Mouse (Mus musculus): Measurements from ENCODE around the gene Slc22a1.

Slc22a1 gene

DNA sequence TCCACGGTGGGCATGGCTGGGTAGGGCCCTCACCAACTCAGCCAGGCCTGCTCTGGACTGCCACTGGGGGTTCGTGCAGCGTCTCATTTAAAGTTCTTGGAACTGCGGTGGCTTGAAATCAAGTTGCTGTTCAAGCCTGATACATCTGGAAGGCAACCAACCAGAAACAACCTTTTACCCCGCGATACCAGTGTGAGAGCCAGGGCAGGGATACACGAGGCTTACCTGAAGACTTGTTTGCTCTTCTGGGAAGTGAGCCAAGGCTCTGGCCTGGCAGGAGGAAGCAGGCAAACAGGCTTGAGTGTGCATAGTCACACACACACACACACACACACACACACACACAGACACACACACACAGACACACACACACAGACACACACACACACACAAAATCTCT is at the start of gene Slc22a1:
Gene Slc22a1, minus strand, starts transcription at position 184 of the 400 bp plus-strand sequence.
- DNase-seq (ENCODE audit: low spot score), result no peak

DNA sequence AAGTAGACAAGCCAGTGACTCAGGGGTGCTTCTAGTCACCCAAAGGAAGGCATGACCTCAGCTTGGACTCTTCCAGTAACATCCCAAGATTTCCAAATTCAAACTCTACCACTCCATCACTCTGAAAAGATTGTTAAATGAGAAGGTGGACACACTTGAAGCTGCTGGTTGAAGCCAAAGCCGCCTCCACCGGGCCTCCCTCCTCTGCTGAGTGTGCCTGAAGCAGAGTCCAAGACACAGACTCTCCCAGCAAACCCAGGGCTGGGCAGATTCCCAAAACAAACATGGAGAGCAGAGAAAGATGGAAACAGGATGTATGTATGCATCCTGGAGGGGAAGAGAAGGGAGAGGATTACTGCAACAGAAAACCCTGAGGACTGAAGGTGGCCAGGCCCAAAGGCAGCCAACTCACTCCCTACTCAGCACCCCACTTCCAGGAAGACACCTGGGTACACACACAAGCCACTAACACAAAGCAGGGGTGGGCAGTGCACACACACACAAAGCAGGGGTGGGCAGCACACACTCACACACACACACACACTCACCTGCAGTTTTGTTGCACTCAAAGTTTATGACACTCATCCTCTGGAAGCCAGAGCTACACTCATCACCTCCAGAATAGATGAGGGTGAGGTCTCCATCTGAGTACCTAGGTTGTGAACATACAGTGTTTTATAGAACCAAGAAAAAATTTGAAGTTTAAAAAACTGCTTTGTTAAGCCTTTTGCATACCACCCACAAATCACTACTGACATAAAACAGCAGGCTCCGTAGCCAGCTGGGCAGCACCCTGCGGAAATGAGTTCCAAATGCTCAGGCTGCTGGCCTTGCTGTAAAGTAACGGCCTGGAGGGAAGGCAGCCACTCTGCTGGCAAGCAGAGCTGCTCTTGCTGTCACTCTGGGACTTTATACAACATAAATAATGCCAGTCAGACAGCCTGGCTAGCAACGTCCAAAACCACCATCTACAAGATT is 49.4 kb upstream of the Slc22a1 start:
- no peak for DNase-seq (ENCODE audit: low spot score)

DNA sequence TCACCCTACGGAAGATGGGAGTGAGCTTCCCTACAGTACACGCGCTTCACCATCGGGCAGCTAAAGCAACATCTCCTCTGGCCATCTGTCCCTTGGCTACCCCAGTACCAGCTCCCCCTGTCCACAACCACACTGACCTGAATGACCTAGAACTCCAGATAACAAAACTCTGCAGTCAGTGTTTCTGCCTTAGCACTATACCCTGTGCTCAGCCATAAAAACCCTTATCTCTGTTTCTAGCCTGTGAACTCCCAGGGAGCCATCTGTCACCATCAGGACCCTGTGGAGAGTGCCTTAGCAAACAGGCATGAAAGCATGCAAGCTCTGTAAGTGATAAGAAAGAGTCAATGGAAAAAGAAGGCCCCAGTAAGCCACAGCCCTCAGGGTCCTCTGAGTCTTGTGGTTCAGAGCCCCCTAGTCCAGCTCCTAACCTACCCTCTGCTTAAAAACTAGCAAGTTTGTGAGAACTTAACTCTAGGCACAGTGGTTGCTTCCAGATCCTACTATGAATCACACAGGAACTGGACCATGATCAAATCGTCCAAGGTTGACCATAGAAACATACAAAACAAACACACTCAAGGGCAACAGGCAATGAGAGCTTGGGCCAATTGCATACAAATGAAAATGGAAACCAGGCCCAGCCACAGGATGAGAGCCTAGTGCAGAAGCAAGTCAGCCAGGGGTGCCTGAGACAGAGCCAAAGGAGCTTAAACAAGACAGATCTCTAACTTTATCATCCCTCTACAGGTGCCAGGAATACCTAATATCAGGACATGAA is 48.5 kb upstream of the Slc22a1 start:
- no peak for DNase-seq (ENCODE audit: low spot score)

DNA sequence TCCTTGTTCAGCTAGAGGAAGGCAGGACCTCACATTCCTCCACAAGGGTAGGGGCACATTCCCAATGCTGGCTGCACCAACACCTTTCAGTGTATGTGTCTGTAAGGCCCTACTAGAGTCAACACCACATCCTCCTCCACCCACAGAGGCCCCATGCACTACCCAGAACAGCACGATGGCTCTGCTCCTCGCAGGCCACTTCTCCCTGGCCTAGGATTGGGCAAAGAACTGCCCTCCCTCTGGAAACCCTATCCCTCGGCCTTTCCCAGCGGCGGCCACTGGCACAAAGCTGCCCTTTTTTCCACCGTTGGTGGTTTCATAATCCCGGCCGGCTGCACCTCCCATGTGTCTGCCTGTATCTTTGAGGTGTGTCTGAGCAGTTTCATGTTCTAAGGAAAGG is 47.0 kb upstream of the Slc22a1 start:
- no peak for DNase-seq (ENCODE audit: low spot score)

DNA sequence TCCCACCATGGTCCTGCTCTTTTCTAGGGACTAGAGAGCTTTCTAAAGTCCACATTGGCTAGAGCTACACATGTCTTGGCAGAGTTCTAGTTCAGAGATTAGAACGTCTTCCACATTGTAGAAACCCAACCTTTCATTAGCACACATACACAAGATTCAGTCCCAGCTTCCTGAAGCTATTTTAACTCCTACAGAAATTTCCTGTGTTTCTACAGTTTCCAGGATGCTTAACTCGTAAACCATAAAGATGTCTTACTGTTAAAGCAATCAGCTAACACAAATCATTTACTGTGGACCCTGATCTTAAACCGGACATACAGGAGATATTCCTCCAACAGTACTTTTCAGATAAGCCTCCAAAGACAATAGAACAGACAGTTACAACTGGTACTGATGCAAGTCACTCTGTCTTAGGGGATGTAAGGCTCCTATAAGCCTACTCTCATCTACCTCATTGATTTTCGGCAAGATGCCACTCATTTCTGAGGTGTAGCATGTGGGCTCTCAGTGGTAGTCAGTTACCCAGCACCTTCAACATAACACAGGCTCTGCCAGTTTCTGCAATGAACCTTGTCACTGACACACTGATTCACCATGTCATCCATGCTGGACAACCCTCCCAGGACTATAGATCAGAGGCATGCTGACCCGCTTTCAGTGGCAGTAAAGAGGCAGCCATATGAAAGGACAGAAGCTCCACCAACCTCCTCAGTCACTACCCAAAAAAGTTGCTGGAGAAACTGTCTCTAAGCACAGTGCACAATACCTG is 45.7 kb upstream of the Slc22a1 start:
- no peak for DNase-seq (ENCODE audit: low spot score)

DNA sequence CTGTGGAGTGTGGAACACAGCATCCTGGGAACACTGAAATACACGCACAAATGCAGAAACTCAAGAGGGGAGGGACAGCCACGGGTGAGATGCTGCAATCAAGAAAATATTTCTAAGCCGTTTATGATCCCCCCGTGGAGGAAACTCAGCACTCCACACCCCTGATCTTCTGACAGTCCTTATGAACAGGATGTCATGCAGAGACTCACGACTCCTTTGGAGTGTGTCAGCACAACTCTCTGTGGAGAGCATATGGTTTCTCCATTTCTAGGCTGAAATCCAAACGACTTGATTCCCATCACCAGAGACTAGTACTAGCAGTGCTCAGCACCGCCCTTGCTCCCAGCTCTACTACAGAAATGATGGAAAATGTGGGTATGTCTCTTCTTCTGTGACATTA is 42.6 kb upstream of the Slc22a1 start:
- no peak for DNase-seq (ENCODE audit: low spot score)

DNA sequence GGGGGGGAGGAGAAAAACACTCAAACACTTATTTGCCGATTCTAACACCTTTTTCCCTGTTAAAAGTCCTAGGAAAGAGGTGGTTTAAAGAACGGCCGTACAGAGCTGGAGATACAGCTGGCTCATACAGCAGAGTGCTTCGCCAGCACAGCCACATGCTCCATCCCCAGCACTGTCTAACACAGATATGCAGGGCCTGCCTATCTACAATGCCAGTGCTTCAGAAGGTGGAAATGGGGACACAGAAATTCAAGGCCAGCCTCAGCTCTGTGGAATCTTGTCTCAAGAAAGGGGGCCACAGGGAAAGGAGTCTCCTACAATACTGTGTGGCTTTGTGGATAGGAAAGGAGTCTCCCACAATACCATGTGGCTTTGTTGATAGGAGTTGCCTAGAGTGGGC is 41.8 kb upstream of the Slc22a1 start:
- no peak for DNase-seq (ENCODE audit: low spot score)

DNA sequence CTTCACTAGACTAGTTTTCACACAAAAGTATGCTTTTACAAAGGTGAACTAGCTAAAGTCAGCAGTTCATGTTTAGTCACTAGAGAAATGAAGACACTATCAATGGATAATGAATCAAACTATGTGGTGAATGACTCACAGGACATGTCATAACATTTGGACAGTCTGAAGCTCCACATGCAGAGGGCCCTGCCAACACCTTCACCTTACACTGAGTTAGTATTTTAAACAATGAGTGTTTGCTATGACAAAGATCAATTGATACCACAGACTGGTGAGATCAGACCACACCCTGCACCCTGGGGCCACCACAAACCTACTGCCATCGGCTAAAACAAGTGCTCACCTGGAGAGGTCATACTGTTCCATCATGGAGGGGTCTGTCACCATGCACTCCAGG is 39.4 kb upstream of the Slc22a1 start:
- DNase-seq (ENCODE audit: low spot score), result peak; percentile 12

DNA sequence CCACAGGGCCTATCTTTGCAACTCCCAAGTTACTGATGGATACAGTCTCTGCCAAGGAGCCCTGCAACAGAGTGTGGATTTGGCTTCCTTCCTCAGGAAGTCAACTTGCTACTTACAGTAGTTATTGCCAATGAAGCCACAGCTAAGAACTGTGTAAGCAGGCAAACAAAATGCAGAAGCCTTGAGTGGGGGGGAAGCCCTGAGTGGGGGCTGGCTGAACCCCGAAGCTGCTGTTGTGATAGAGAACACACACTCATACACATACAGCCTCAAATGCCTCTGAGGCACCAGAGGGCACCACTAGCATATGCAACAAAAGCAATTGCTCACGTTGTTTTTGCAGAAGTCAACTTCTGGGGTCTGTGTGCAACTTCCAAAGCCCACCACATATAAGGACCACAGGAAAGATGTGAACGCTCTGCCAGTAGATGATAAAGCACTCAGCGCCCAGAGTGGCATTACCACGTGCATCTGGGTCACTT is 38.5 kb upstream of the Slc22a1 start:
- no peak for DNase-seq (ENCODE audit: low spot score)

DNA sequence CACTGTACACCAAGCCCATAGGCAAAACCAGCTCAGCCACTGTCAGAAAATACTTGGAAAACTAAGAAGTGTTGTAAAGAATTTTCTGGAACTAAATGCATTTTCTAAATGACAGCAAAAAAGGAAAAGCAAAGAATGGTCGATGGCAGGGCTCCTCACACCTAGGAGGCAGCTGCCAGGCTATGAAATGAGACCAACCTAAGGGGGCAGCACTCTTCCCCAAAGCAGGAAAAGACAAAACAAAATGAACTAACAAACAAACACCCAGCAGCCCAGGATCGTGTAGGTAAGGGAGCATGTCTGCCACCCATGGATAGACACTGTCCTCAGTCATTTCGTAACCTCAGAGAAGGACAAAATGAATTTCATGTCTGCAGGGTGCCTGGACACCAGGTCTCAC is 37.4 kb upstream of the Slc22a1 start:
- no peak for DNase-seq (ENCODE audit: low spot score)

DNA sequence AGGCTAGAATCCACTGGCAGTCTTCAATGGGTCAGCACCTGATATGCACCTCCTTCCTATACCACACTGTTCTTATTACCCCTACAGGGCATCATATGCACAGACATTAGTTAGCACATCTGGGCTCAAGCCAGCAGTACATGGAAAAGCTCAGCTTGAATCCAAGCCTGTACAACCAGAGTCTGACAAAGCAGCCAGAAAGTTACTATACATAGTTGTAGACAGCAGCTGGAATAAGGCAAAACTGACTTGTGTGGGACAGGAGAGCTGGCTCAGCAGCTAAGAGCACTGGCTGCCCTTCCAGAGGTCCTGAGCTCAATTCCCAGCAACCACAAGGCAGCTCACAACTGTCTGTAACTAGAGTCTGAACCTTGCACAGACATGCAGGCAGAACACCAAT is 36.6 kb upstream of the Slc22a1 start:
- DNase-seq (ENCODE audit: low spot score), result no peak

DNA sequence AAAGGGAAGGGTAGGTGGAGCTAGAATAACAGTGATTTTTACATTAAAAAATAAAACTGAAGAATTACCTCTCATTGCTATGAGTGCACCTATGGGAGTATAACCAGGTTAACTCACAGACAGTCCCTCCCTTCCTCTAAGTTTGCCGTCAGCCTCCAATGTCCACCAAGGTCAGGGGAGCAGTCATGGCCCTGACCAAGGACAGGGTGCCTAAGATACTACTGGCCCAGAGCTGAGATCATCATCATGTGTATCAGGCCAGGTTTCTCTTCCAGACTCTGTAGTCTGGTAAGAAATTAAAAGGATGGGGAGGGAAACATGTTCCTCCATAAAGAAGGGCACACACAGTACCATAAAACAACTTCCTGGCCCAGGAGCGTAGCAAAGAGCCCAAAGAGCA is 35.3 kb upstream of the Slc22a1 start:
- no peak for DNase-seq (ENCODE audit: low spot score)

DNA sequence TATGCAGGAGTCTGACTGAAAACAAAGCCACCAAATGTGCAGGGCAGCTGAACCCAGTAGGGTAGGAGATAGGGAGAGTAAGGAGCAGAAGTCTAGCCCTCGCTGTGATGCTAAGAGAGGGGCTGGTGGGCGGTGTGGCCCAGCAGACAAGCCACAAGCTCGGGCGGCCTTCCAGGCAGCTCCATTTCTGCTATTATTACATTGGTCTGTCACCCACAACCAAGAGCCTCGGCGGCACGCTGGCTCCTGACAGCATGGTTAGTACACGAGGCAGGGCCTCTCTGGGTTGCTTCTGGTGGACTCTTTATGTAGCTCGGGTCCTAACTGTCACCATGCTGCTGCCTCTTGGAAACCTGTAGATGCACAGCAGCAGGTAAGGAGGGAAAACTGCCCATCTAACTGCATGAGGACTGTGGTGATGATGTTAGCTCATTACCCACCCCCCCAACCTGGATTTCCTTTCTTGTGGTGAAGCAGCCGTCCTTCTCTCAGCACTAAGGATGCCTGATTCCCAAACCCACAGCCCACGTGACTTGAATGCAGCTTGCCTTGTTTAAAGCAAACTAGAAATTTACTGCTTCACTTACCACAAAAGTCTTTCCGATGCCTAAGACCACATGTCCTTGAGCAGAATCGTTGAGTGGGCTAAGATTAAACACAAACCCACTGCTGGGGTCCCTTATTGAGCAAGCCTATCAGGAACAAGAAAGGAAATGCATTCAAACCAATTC is 34.6 kb upstream of the Slc22a1 start:
- no peak for DNase-seq (ENCODE audit: low spot score)

DNA sequence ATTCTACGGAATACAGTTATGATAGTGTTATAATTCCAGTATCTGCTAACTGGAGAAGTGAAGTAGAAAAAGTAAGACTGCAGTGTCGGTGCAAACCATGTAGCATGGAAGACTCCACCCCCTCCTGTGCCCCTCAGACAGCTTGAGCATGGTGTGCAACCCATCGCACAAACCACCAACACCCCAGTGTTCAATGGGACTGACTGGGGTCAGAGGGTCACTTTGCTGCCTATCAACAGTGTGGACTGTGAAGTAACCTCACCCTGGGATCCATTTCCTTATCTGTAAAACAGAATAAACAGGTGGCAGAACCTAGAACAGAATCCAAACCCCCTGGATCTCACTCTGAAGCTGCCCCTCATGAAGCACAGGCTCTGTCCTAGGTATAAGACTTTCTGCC is 32.8 kb upstream of the Slc22a1 start:
- DNase-seq (ENCODE audit: low spot score), result no peak

DNA sequence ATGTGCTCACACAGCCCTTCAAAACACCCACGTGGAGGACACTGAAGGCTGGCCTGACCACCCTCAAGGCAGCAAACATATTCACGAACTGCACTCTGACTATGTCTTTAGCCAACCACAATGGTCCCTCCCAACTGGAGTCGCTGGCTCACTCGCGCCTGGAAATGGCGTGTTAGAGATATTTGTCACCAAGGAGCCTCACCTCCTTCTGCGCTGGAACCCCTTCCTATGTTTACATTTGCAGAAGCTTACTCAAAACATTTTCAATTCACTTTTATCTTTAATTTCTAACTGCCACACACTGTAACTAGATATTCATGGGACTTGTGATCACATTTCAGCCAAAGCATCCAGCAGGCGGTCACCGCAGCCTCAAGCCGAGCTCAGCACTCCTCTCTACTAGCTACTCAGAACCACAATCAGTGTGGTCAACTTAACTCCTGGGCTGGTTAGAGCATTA is 31.0 kb upstream of the Slc22a1 start:
- DNase-seq (ENCODE audit: low spot score), result no peak

DNA sequence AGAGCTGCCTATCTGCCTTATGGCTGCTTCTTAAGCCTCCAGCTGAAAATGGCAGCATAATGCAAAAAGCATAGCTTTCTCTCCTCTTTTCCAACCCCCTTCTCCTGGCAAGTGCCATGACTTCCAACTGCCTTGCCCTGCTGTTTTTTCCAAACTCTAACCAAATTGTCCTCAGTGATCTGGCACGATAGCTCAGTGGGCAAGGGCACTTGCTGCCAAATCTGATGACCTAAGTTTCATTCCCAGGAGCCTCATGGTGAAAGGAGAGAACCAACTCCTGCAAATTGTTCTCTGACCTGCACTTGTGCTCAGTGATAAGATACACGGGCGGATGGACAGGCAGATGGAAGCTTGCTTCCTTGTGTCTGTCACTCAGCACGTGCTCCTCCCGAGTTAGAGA is 27.3 kb upstream of the Slc22a1 start:
- no peak for DNase-seq (ENCODE audit: low spot score)

DNA sequence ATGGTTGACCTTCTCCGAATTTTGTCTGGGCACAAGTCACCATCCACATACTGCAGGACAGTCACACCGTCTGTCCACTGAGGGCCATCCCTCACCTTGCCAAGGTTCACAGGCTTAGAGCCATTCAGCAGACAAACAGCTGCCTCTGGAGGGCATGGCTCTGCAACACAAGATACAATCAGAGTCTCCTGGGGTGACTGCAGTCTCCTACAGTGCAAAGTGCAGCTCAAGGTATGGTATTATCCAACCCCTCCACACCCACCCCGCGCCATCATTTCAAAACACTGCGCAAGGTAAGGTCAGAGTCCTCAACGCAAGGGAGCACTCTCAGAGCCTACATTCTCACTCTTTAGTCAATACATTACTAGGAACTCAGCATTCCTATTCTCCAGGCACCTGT is 24.7 kb upstream of the Slc22a1 start:
- DNase-seq (ENCODE audit: low spot score), result no peak

DNA sequence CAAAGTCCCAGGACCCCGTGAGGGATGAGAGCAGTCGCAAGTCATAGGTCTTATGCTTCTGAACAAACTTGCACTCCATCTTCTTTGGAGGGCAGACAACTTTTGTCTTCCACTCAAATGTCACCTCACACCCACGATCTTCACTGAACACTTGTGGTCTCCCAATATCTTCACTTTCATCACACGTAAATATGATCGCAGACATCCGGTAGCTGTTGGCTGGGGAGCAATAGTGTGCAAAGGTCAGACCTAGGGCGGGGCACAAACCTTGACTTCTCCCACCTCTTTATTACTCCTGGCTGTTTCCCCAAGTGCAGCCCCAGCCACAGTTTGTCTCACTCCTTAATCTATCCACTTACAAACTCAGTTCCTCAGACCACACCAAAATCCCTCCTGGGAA is 16.3 kb upstream of the Slc22a1 start:
- DNase-seq (ENCODE audit: low spot score), result peak; percentile 49

DNA sequence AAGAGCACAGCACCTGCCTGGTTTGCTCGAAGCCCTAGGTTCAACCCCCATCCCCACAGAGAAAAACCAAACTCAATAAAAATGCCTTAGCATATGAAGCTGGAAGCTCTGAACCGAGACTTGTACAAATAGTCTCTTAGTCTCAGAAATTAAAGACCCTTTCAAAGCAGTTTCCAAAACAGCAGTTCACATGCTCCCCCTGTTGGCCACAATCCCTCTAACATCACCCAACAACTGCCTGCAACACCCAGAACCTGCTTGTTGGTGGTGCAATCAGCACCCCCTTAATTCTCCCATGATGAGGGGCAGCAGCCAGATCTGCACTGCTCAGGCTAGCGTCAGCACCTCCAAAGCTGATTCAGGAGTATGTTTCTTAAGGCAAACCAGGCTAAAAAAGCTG is 13.9 kb upstream of the Slc22a1 start:
- DNase-seq (ENCODE audit: low spot score), result peak; percentile 37

DNA sequence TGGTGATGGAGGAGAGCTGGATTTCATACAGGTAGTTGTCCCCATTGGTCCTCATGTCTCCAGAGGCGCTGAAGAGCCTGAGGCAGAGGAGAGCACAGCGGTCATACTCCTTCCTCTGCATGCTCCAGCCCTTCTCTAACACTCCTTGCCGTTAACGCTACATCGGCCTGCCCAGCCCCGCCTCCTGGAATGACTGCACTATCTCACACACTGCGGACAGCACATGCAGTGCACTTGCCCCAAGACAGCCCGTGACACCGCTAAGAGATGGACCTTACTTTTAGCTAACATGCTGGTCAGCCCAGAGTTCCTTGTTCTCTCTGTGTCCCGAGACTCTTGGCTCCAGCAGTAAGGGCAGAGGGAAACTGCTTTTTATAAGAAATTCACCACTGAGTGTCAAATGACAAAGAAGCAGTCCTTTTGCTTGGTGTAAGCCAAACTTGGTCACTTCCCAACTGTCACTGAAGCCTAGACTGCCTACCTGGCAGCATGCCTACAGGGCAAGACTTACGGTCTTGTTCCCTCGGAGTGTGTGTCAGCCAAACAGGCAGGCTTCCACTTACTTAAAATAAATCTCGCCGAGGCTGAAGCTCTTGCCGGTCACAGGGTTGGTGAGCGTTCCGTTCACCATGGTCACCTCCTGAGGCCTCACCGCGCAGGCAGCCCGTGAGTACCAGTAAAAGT is 12.9 kb upstream of the Slc22a1 start:
- DNase-seq (ENCODE audit: low spot score), result no peak

Measured in T-cell, adult 2 months (primary cell).